Mouse (Mus musculus): Measurements from ENCODE around the gene Mt2. TPM values are rescaled to one million over a fixed set of nuclear protein-coding genes. Genes with fewer than 3 reads are reported as not detected.

Mt2 gene
- polyA plus RNA-seq, 1 experiment: not detected

GRCm38 (mm10) chr8:94167244-94167643, 5.2 kb upstream of the Mt2 start:
- Histone ChIP-seq H3K4me1 (ENCODE audit: control insufficient read depth, insufficient read depth, low read length) (peaks cover 16% of the 10 kb centered on the region), H3K4me3 (ENCODE audit: insufficient read depth, low read depth, low read length) (no peak overlapping the region), H3K27ac (ENCODE audit: insufficient read depth, low read depth, low read length) (no peak overlapping the region)
- TF ChIP-seq POLR2A (IDR thresholded peaks at IDR 0.05; ENCODE audit: insufficient read depth, low read depth, low read length) (no peak), CTCF (IDR thresholded peaks at IDR 0.05; ENCODE audit: insufficient read depth, low read depth, low read length) (peak; percentile 44)
- WGBS: under 1% methylated on average over 6 of the region's 6 CpGs

- TF ChIP-seq POLR2A (IDR thresholded peaks at IDR 0.05; ENCODE audit: insufficient read depth, low read depth, low read length) (no peak), CTCF (IDR thresholded peaks at IDR 0.05; ENCODE audit: insufficient read depth, low read depth, low read length) (no peak)
- Histone ChIP-seq H3K4me3 (ENCODE audit: insufficient read depth, low read depth, low read length) (no peak overlapping the region), H3K27ac (ENCODE audit: insufficient read depth, low read depth, low read length) (no peak overlapping the region), H3K4me1 (ENCODE audit: control insufficient read depth, insufficient read depth, low read length) (peaks cover 23% of the 10 kb centered on the region)
- 93% methylated on average over 5 of the region's 5 CpGs for WGBS
These were observed 2.9 kb upstream of the Mt2 start for GRCm38 (mm10) chr8:94169547-94169946.

- no peak overlapping the region for H3K4me3 ChIP-seq (ENCODE audit: insufficient read depth, low read depth, low read length)
- peak overlapping the region; percentile 8; the same call in 1 of the 2 replicates for H3K27ac ChIP-seq (ENCODE audit: insufficient read depth, low read depth, low read length)
These were observed 1.1 kb upstream of the Mt2 start for GRCm38 (mm10) chr8:94171321-94171755.

GRCm38 (mm10) chr8:94172809-94173732, 607 bp downstream of the Mt2 start:
- TF ChIP-seq CTCF (IDR thresholded peaks at IDR 0.05; ENCODE audit: insufficient read depth, low read depth, low read length): no peak
- no peak for TF ChIP-seq POLR2A (IDR thresholded peaks at IDR 0.05; ENCODE audit: insufficient read depth, low read depth, low read length)
- peak overlapping the region; percentile 53 for H3K4me3 ChIP-seq (ENCODE audit: insufficient read depth, low read depth, low read length)
- peak overlapping the region; percentile 77 for H3K27ac ChIP-seq (ENCODE audit: insufficient read depth, low read depth, low read length)
- 6% methylated on average over 39 of the region's 39 CpGs for WGBS
- peaks cover 21% of the 10 kb centered on the region for H3K4me1 ChIP-seq (ENCODE audit: control insufficient read depth, insufficient read depth, low read length)

More at GRCm38 (mm10) chr8:94171321-94171755, 1.1 kb upstream of the Mt2 start:
- peaks cover 19% of the 10 kb centered on the region for H3K4me1 ChIP-seq (ENCODE audit: control insufficient read depth, insufficient read depth, low read length)
- WGBS: 37% methylated on average over 10 of the region's 10 CpGs
- TF ChIP-seq CTCF (IDR thresholded peaks at IDR 0.05; ENCODE audit: insufficient read depth, low read depth, low read length) (no peak), POLR2A (IDR thresholded peaks at IDR 0.05; ENCODE audit: insufficient read depth, low read depth, low read length) (no peak)

GRCm38 (mm10) chr8:94173848-94174403, 1.5 kb downstream of the Mt2 start:
- Histone ChIP-seq H3K4me1 (ENCODE audit: control insufficient read depth, insufficient read depth, low read length) (peaks cover 23% of the 10 kb centered on the region), H3K4me3 (ENCODE audit: insufficient read depth, low read depth, low read length) (no peak overlapping the region), H3K27ac (ENCODE audit: insufficient read depth, low read depth, low read length) (0 out of 2 replicates have a peak overlapping the region, but pooled peaks have one; percentile 9)
- no peak for TF ChIP-seq CTCF (IDR thresholded peaks at IDR 0.05; ENCODE audit: insufficient read depth, low read depth, low read length)
- no peak for TF ChIP-seq POLR2A (IDR thresholded peaks at IDR 0.05; ENCODE audit: insufficient read depth, low read depth, low read length)
- WGBS: 75% methylated on average over 11 of the region's 11 CpGs

- TF ChIP-seq POLR2A (IDR thresholded peaks at IDR 0.05; ENCODE audit: insufficient read depth, low read depth, low read length): no peak
- Histone ChIP-seq H3K4me3 (ENCODE audit: insufficient read depth, low read depth, low read length) (no peak overlapping the region), H3K4me1 (ENCODE audit: control insufficient read depth, insufficient read depth, low read length) (peaks cover 23% of the 10 kb centered on the region), H3K27ac (ENCODE audit: insufficient read depth, low read depth, low read length) (no peak overlapping the region)
- WGBS: 62% methylated on average over 7 of the region's 7 CpGs
These were observed 2.3 kb downstream of the Mt2 start for GRCm38 (mm10) chr8:94174619-94175213.

GRCm38 (mm10) chr8:94177716-94178390, 5.4 kb downstream of the Mt2 start:
- TF ChIP-seq POLR2A (IDR thresholded peaks at IDR 0.05; ENCODE audit: insufficient read depth, low read depth, low read length) (no peak), CTCF (IDR thresholded peaks at IDR 0.05; ENCODE audit: insufficient read depth, low read depth, low read length) (no peak)
- Histone ChIP-seq H3K4me1 (ENCODE audit: control insufficient read depth, insufficient read depth, low read length) (peaks cover 16% of the 10 kb centered on the region), H3K27ac (ENCODE audit: insufficient read depth, low read depth, low read length) (peak overlapping the region; percentile 83; the same call in 1 of the 2 replicates), H3K4me3 (ENCODE audit: insufficient read depth, low read depth, low read length) (no peak overlapping the region)
- WGBS: 50% methylated on average over 7 of the region's 7 CpGs

GRCm38 (mm10) chr8:94178857-94179712, 6.6 kb downstream of the Mt2 start, which contains the start of gene Mt1:
Gene Mt1 (plus strand): TSS chr8:94179082.
- H3K27ac ChIP-seq (ENCODE audit: insufficient read depth, low read depth, low read length): peak within 1 kb of the TSS; percentile 89

More at GRCm38 (mm10) chr8:94178857-94179712, 6.6 kb downstream of the Mt2 start, which contains the start of gene Mt1:
- TF ChIP-seq CTCF (IDR thresholded peaks at IDR 0.05; ENCODE audit: insufficient read depth, low read depth, low read length) (no peak), POLR2A (IDR thresholded peaks at IDR 0.05; ENCODE audit: insufficient read depth, low read depth, low read length) (peak; percentile 92)
- Histone ChIP-seq H3K4me1 (ENCODE audit: control insufficient read depth, insufficient read depth, low read length) (peaks cover 16% of the 10 kb centered on the region), H3K4me3 (ENCODE audit: insufficient read depth, low read depth, low read length) (peak within 1 kb of the TSS; percentile 75)
- under 1% methylated on average over 50 of the region's 50 CpGs for WGBS

Measured in olfactory bulb, adult 2 months (tissue).